Mouse (Mus musculus) MEL (cell line): ENCODE measurements around the gene Per3.

Source experiments
- CTCF ChIP-seq, 3 experiments: IDR thresholded peaks in 2 of 3; conservative IDR thresholded peaks in 1 of 3; 2 replicates each; pipeline ENCODE4 v1.5.1; 2011 to 2012; ENCODE audit warnings: low read length in 3 of 3, low read depth in 2 of 3, mild to moderate bottlenecking in 2 of 3, improper control_type of control experiment in 1 of 3, inconsistent platforms in 1 of 3, mixed read lengths in 1 of 3, moderate library complexity in 1 of 3; ENCODE audit not compliant: control insufficient read depth in 1 of 3, insufficient read depth in 1 of 3, poor library complexity in 1 of 3, severe bottlenecking in 1 of 3
- E2F4 ChIP-seq: IDR thresholded peaks from 2 replicates; pipeline ENCODE4 v1.6.1; 2011; ENCODE audit warnings: low read depth, low read length, improper control_type of control experiment, borderline replicate concordance
- EP300 ChIP-seq, 2 experiments: IDR thresholded peaks; 2 replicates each; pipeline ENCODE4 v1.6.1; 2011; ENCODE audit warnings: improper control_type of control experiment in 2 of 2, low read length in 2 of 2, low read depth in 1 of 2, mild to moderate bottlenecking in 1 of 2
- ETS1 ChIP-seq: IDR thresholded peaks from 2 replicates; pipeline ENCODE4 v1.6.1; 2012; ENCODE audit warnings: low read depth, mild to moderate bottlenecking, inconsistent platforms, low read length, improper control_type of control experiment, moderate library complexity
- GATA1 ChIP-seq: IDR thresholded peaks from 2 replicates; pipeline ENCODE4 v1.6.1; 2011; ENCODE audit warnings: low read depth, low read length, improper control_type of control experiment
- HCFC1 ChIP-seq: IDR thresholded peaks from 2 replicates; pipeline ENCODE4 v1.6.1; 2012; ENCODE audit warnings: low read depth, mild to moderate bottlenecking, inconsistent platforms, low read length, improper control_type of control experiment, moderate library complexity
- MAFK ChIP-seq: IDR thresholded peaks from 2 replicates; pipeline ENCODE4 v1.6.1; 2011; ENCODE audit warnings: low read depth, mild to moderate bottlenecking, low read length, improper control_type of control experiment, borderline replicate concordance
- MXI1 ChIP-seq: IDR thresholded peaks from 2 replicates; pipeline ENCODE4 v1.6.1; 2011; ENCODE audit warnings: mild to moderate bottlenecking, low read depth, low read length, improper control_type of control experiment
- NELFE ChIP-seq: IDR thresholded peaks from 2 replicates; pipeline ENCODE4 v1.6.1; 2011; ENCODE audit warnings: low read depth, low read length, improper control_type of control experiment
- POLR2A ChIP-seq, 2 experiments: IDR thresholded peaks; 2 replicates each; pipeline ENCODE4 v1.6.1; 2011 to 2012; ENCODE audit warnings: low read length in 2 of 2, mild to moderate bottlenecking in 2 of 2, control low read depth in 1 of 2, improper control_type of control experiment in 1 of 2, low read depth in 1 of 2, moderate library complexity in 1 of 2; ENCODE audit not compliant: control insufficient read depth in 1 of 2, insufficient read depth in 1 of 2, poor library complexity in 1 of 2
- POLR2AphosphoS2 ChIP-seq: IDR thresholded peaks from 2 replicates; pipeline ENCODE4 v1.6.1; 2011; ENCODE audit warnings: low read length, improper control_type of control experiment
- POLR2AphosphoS5 ChIP-seq: IDR thresholded peaks from 2 replicates; pipeline ENCODE4 v1.6.1; 2012; ENCODE audit warnings: low read depth, borderline replicate concordance, mild to moderate bottlenecking, inconsistent platforms, low read length, moderate library complexity, mixed read lengths
- TBP ChIP-seq: IDR thresholded peaks from 2 replicates; pipeline ENCODE4 v1.8.0; 2011; ENCODE audit warnings: low read depth, low read length, improper control_type of control experiment
- USF2 ChIP-seq, 2 experiments: IDR thresholded peaks; 2 replicates each; pipeline ENCODE4 v1.6.1; 2011 to 2012; ENCODE audit warnings: improper control_type of control experiment in 2 of 2, low read length in 2 of 2, borderline replicate concordance in 1 of 2, inconsistent platforms in 1 of 2, low read depth in 1 of 2, mild to moderate bottlenecking in 1 of 2; ENCODE audit not compliant: insufficient read depth in 1 of 2

DNA sequence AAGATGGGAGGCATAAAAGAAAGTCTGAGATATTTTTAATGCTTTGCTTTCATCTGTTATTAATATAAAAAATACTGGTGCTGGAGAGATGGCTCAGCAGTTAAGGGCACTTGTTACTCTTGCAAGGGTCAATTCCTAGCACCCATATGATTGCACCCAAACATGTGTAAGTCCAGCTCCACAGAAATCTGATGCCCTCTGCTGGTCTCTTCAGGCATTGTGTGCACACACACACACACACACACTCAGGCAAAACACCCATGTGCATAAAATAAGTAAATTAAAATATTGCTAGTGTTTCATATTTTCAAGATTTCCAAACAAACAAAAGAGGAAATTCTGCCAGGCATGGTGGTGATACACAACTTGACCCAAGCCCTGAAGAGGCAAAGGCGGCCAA is 42.9 kb upstream of the Per3 start:
- TF ChIP-seq HCFC1 (no peak), CTCF (IDR thresholded peaks at IDR 0.05 in 2 of 3, conservative IDR thresholded peaks at IDR 0.05 in 1 of 3; ENCODE audit: control insufficient read depth in 1 of 3, insufficient read depth in 1 of 3, low read depth in 2 of 3, low read length in 3 of 3, poor library complexity in 1 of 3, severe bottlenecking in 1 of 3) (no peak), MAFK (no peak), NELFE (no peak), POLR2A (IDR thresholded peaks at IDR 0.05; ENCODE audit: control insufficient read depth in 1 of 2, insufficient read depth in 1 of 2, low read depth in 1 of 2, low read length in 2 of 2, poor library complexity in 1 of 2) (no peak), ETS1 (no peak), POLR2AphosphoS5 (no peak), POLR2AphosphoS2 (no peak), E2F4 (no peak), MXI1 (no peak), TBP (no peak), USF2 (IDR thresholded peaks at IDR 0.05; ENCODE audit: borderline replicate concordance in 1 of 2, insufficient read depth in 1 of 2, low read depth in 1 of 2, low read length in 2 of 2) (no peak), EP300 (IDR thresholded peaks at IDR 0.05; ENCODE audit: low read depth in 1 of 2, low read length in 2 of 2) (no peak), GATA1 (no peak)
